Mouse (Mus musculus) embryonic fibroblast, embryonic 13.5 days (primary cell): ENCODE data around the gene Maz.

Source experiments
- CTCF ChIP-seq: IDR thresholded peaks from 2 replicates; pipeline ENCODE4 v1.5.1; 2011; ENCODE audit warnings: mild to moderate bottlenecking, control low read depth, low read length, moderate library complexity, borderline replicate concordance; ENCODE audit not compliant: insufficient read depth
- POLR2A ChIP-seq: IDR thresholded peaks from 2 replicates; pipeline ENCODE4 v1.6.1; 2011; ENCODE audit warnings: low read depth, mild to moderate bottlenecking, control low read depth, low read length, moderate library complexity

- TF ChIP-seq CTCF (no peak), POLR2A (no peak)
These were observed 15.1 kb downstream of the Maz start for GRCm38 (mm10) chr7:127011717-127012116.
